Mouse (Mus musculus) brain, adult 10 weeks (tissue): Measurements from ENCODE around the gene Olfr165. TPM values are rescaled to one million over a fixed set of nuclear protein-coding genes. Genes with fewer than 3 reads are reported as not detected.

ENCODE experiments used
- polyA plus RNA-seq: library from polyadenylated mRNA; stranded (reverse); fragments of 350-450 nt; fragmentation: Illumina TruSeq; extraction: RNeasy Lipid Tissue Mini Kit (QIAGEN cat#74804); gene quantifications from one replicate; pipeline ENCODE4 v1.2.3, GENCODE M21; 2015; ENCODE audit warnings: low read depth, low replicate concordance

The Olfr165 gene
- not detected for polyA plus RNA-seq

DNA sequence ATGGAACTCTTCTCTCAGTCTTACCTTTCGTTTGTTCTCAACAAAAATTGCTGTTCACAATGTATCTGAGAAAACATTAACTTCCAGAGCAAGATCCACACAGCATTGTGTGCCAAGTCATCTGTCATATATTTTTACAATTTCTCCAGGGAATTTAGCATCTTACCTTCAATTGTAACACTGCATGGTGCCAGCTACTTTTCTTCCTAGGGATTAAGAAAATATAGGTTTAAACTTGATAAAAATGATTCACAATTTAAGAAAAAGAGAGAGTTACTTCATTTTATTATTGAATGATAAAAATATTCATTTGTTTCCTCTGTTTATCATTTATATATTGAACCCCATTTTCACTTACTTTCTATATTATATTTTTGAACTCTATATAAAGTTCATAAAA lies at the start of gene Olfr165:
Gene Olfr165, minus strand, starts transcription at position 101 of the 400 bp plus-strand sequence.

Other genes starting within 250 kb of the Olfr165 start
- gene Olfr164, start 109.1 kb downstream of the Olfr165 start, polyA plus RNA-seq, result not detected
- gene Olfr166, start 60.6 kb upstream of the Olfr165 start, polyA plus RNA-seq, result not detected
- not detected for gene Olfr167, start 99.1 kb upstream of the Olfr165 start, polyA plus RNA-seq
- not detected for gene Olfr168, start 112.4 kb upstream of the Olfr165 start, polyA plus RNA-seq
- gene Olfr169, start 148.7 kb upstream of the Olfr165 start, polyA plus RNA-seq, result not detected
- gene Olfr170, start 188.7 kb upstream of the Olfr165 start, polyA plus RNA-seq, result not detected
- gene Olfr171, start 206.8 kb upstream of the Olfr165 start, polyA plus RNA-seq, result not detected